Mouse (Mus musculus) bone marrow, adult 2 months (tissue): ENCODE data around the gene Mov10l1.

Source experiments
- CTCF ChIP-seq: fragments of 200-500 bp; IDR thresholded peaks from 2 replicates; pipeline ENCODE4 v1.5.1; 2011; ENCODE audit warnings: low read length, control low read depth; ENCODE audit not compliant: control insufficient read depth, insufficient read depth
- POLR2A ChIP-seq: fragments of 200-500 bp; IDR thresholded peaks from 2 replicates; pipeline ENCODE4 v1.6.1; 2011; ENCODE audit warnings: low read depth, mild to moderate bottlenecking, control low read depth, low read length, borderline replicate concordance; ENCODE audit not compliant: control insufficient read depth

GRCm38 (mm10) chr15:89069336-89069840 lies 86.7 kb downstream of the Mov10l1 start:
- TF ChIP-seq CTCF (no peak), POLR2A (no peak)
